Mouse (Mus musculus) stomach, adult 2 months (tissue): Measurements from ENCODE around the gene Kctd14. TPM values are rescaled to one million over a fixed set of nuclear protein-coding genes. Genes with fewer than 3 reads are reported as not detected.

Experiments
- polyA plus RNA-seq: library from polyadenylated mRNA; depleted of rRNA; stranded (reverse); fragments of >200 nt; gene quantifications from 2 replicates; pipeline ENCODE4 v1.2.3, GENCODE M21; 2012; rRNA removed

Gene Kctd14
- polyA plus RNA-seq = 6.6 and 7.3 TPM in 2 replicates

GRCm38 (mm10) chr7:97451023-97451422 lies at the start of gene Kctd14:
Gene Kctd14 (plus strand): TSS chr7:97451323.

GRCm38 (mm10) chr7:97416906-97417777 lies 34.0 kb upstream of the Kctd14 start, which contains the start of gene Thrsp:
Gene Thrsp (minus strand): TSS chr7:97417730.

DNA sequence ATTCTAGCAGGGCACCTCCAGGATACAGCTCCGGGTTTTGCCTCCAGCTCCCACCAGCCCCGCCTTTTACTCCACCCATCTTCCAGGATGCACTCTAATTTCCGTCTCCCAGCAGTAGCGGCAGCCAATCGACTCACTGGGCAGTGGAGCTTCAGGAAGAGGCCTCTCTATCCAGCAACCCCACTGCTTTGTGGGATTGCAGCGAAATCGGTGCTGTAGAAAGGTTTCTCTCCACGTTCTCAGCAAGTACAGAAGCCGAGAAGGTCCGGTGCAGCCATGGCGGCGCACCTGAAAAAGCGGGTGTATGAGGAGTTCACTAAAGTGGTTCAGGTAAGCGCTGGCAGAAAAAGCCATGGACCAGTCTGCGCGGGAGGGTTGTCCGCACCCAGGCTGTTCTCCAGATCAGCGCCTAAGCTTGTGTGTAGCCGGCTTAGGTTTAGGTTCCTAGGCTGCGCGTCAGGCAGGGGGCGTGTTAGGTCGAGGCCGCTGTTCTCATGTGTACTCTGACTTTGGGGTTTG lies 29.8 kb downstream of the Kctd14 start, which contains the start of gene Ints4:
Gene Ints4, plus strand, starts transcription at position 136 of the 519 bp plus-strand sequence.

Other genes starting within 250 kb of the Kctd14 start
- gene Usp35, start 119.3 kb upstream of the Kctd14 start, polyA plus RNA-seq = 2.8 and 3.4 TPM in 2 replicates
- gene Kctd21, start 119.0 kb upstream of the Kctd14 start, polyA plus RNA-seq = 1.5 and 3.1 TPM in 2 replicates
- gene Alg8, start 79.7 kb upstream of the Kctd14 start, polyA plus RNA-seq = 2.7 and 4.0 TPM in 2 replicates
- 68.5 and 78.2 TPM in 2 replicates for gene Ndufc2, start 51.3 kb upstream of the Kctd14 start, polyA plus RNA-seq
- 4.2 and 8.2 TPM in 2 replicates for gene Thrsp, start 33.6 kb upstream of the Kctd14 start, polyA plus RNA-seq
- gene Ints4, start 29.6 kb downstream of the Kctd14 start, polyA plus RNA-seq = 29.7 and 32.5 TPM in 2 replicates
- 3.5 TPM in 2 replicates for gene Aamdc, start 128.2 kb downstream of the Kctd14 start, polyA plus RNA-seq
- gene Rsf1, start 128.6 kb downstream of the Kctd14 start, polyA plus RNA-seq = 0.17 and 0.29 TPM in 2 replicates
- gene Clns1a, start 245.3 kb downstream of the Kctd14 start, polyA plus RNA-seq = 11.2 and 13.3 TPM in 2 replicates